Mouse (Mus musculus) left cerebral cortex, postnatal 10 days (tissue): ENCODE data around the gene Gramd2. TPM values are rescaled to one million over a fixed set of nuclear protein-coding genes. Genes with fewer than 3 reads are reported as not detected.
A peak's percentile ranks its signal among the peaks of the same experiment; 100 is the strongest.

Experiments used
- DNase-seq, 2 experiments: peaks; one replicate each; pipeline ENCODE4 v3.0.0; 2021 to 2022; ENCODE audit warnings: low spot score in 2 of 2, mixed read lengths in 1 of 2; ENCODE audit errors: extremely low spot score in 1 of 2
- intact Hi-C: fragments of 180-260 bp; cut with DNase I; formaldehyde crosslinking; loops from one replicate; pipeline ENCODE4 v1.15.1; 2025
- total RNA-seq, 2 experiments: library from RNA; stranded (reverse); gene quantifications; 2 replicates each; pipeline ENCODE4 v1.2.3; 2021

Gramd2 gene
- total RNA-seq, 2 experiments from 2014 or later = 13.3 to 14.6 TPM

- intact Hi-C loops = no loop called here
- no peak for DNase-seq
Measured at GRCm38 (mm10) chr9:59703099-59703498, 23.2 kb downstream of the Gramd2 start.

GRCm38 (mm10) chr9:59706850-59707825 is 27.2 kb downstream of the Gramd2 start:
- intact Hi-C loops = no loop called here
- no peak for DNase-seq

- DNase-seq = no peak
- intact Hi-C loops = no loop called here
Measured at GRCm38 (mm10) chr9:59709225-59709624, 29.3 kb downstream of the Gramd2 start.

- intact Hi-C loops = no loop called here
- no peak for DNase-seq
Measured at GRCm38 (mm10) chr9:59716275-59716898, 36.4 kb downstream of the Gramd2 start.

GRCm38 (mm10) chr9:59718237-59718636 is 38.3 kb downstream of the Gramd2 start:
- intact Hi-C loops = no loop called here

GRCm38 (mm10) chr9:59721144-59721543 is 41.2 kb downstream of the Gramd2 start:
- no peak for DNase-seq
- intact Hi-C loops = loop anchor here (10.0 kb wide), 1 partner anchor 244 kb away; the partner anchor contains the start of gene Nr2e3

More at GRCm38 (mm10) chr9:59718237-59718636, 38.3 kb downstream of the Gramd2 start:
- no peak for DNase-seq

- intact Hi-C loops = loop anchor here (10.0 kb wide), 1 partner anchor 242 kb away; the partner anchor contains the start of gene Nr2e3
- DNase-seq = peak; percentile 75 to 82
Measured at GRCm38 (mm10) chr9:59723096-59723657, 43.2 kb downstream of the Gramd2 start.

GRCm38 (mm10) chr9:59723791-59724442 is 44.0 kb downstream of the Gramd2 start:
- DNase-seq = peak; percentile 21 to 72
- intact Hi-C loops = loop anchor here (10.0 kb wide), 1 partner anchor 241 kb away; the partner anchor contains the start of gene Nr2e3

GRCm38 (mm10) chr9:59725515-59725914 is 45.6 kb downstream of the Gramd2 start:
- DNase-seq = no peak
- intact Hi-C loops = loop anchor here (10.0 kb wide), 1 partner anchor 239 kb away; the partner anchor contains the start of gene Nr2e3

- DNase-seq = no peak
- intact Hi-C loops = loop anchor here (10.0 kb wide), 1 partner anchor 237 kb away; the partner anchor contains the start of gene Nr2e3
Measured at GRCm38 (mm10) chr9:59727569-59728286, 47.8 kb downstream of the Gramd2 start.

- intact Hi-C loops = no loop called here
- no peak for DNase-seq
Measured at GRCm38 (mm10) chr9:59731136-59731535, 51.2 kb downstream of the Gramd2 start.

GRCm38 (mm10) chr9:59733075-59733474 is 53.1 kb downstream of the Gramd2 start:
- intact Hi-C loops = no loop called here
- no peak for DNase-seq

GRCm38 (mm10) chr9:59735394-59735793 is 55.5 kb downstream of the Gramd2 start:
- intact Hi-C loops = no loop called here
- no peak for DNase-seq

- intact Hi-C loops = no loop called here
- no peak for DNase-seq
Measured at GRCm38 (mm10) chr9:59740593-59740992, 60.6 kb downstream of the Gramd2 start.

GRCm38 (mm10) chr9:59743903-59744302 is 64.0 kb downstream of the Gramd2 start:
- intact Hi-C loops = no loop called here
- DNase-seq = no peak

- no peak for DNase-seq
- intact Hi-C loops = no loop called here
Measured at GRCm38 (mm10) chr9:59748387-59748786, 68.4 kb downstream of the Gramd2 start.

- DNase-seq = peak in 1 of 2 experiments; percentile 36
- intact Hi-C loops = no loop called here
Measured at GRCm38 (mm10) chr9:59748969-59749368, 69.0 kb downstream of the Gramd2 start.
